Mouse (Mus musculus) bone marrow, adult 2 months (tissue): ENCODE measurements around the gene 2210407C18Rik.

ENCODE experiments used
- CTCF ChIP-seq: fragments of 200-500 bp; IDR thresholded peaks from 2 replicates; pipeline ENCODE4 v1.5.1; 2011; ENCODE audit warnings: low read length, control low read depth; ENCODE audit not compliant: control insufficient read depth, insufficient read depth
- POLR2A ChIP-seq: fragments of 200-500 bp; IDR thresholded peaks from 2 replicates; pipeline ENCODE4 v1.6.1; 2011; ENCODE audit warnings: low read depth, mild to moderate bottlenecking, control low read depth, low read length, borderline replicate concordance; ENCODE audit not compliant: control insufficient read depth

DNA sequence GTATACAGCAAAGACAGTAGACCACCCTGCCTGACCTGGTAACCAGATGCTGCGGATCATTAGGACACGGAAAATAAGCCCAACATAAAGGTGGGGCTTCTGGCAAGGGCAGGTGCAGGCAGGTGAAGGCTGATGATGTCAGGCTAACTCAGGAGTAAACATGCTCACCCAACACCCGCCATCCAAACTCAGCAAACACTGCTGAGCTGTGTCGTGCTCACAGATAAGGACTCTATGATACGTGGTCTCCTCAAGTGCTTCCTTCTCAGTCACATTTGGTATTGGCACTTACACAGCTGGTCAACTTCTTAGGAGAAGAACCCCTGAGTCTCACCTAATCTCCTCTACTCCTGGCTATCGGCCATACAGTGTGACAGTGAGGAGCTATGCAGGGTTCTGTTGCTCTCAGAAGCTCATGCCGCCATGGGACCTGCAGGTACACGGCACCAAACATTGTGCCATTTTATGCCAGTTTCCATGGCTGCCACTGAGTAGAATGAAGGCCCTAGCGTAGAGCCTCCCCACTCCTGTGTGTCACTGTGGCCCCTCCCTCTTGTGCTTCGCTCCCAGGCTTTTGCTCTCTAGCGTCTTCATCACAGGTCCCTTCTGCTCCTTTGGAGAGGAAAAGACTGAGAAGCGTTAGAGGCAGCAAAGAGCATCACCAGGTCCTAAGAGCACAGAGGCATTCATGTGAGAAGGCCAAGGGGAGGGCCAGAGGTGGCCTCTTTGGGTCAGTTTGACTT lies 9.5 kb downstream of the 2210407C18Rik start:
- no peak for TF ChIP-seq CTCF
- TF ChIP-seq POLR2A = no peak
